Mouse (Mus musculus) left cerebral cortex, postnatal 25 days (tissue): Measurements from ENCODE around the gene Gm20547. TPM values are rescaled to one million over a fixed set of nuclear protein-coding genes. Genes with fewer than 3 reads are reported as not detected.
"Not testable (repeated sequence)": the region's sequence is repeated elsewhere in the genome, so short reads cannot be mapped to it uniquely, and the experiment has no call there.

ENCODE experiments used
- DNase-seq, 2 experiments: peaks; one replicate each; pipeline ENCODE4 v3.0.0; 2022; ENCODE audit warnings: low spot score in 2 of 2, mixed read lengths in 1 of 2
- intact Hi-C: fragments of 180-260 bp; cut with DNase I; formaldehyde crosslinking; loops from one replicate; pipeline ENCODE4 v1.15.1; 2025
- total RNA-seq, 2 experiments: library from RNA; stranded (reverse); gene quantifications; 2 replicates each; pipeline ENCODE4 v1.2.3; 2021

Gm20547 gene
- total RNA-seq, 2 experiments from 2014 or later = not detected

DNA sequence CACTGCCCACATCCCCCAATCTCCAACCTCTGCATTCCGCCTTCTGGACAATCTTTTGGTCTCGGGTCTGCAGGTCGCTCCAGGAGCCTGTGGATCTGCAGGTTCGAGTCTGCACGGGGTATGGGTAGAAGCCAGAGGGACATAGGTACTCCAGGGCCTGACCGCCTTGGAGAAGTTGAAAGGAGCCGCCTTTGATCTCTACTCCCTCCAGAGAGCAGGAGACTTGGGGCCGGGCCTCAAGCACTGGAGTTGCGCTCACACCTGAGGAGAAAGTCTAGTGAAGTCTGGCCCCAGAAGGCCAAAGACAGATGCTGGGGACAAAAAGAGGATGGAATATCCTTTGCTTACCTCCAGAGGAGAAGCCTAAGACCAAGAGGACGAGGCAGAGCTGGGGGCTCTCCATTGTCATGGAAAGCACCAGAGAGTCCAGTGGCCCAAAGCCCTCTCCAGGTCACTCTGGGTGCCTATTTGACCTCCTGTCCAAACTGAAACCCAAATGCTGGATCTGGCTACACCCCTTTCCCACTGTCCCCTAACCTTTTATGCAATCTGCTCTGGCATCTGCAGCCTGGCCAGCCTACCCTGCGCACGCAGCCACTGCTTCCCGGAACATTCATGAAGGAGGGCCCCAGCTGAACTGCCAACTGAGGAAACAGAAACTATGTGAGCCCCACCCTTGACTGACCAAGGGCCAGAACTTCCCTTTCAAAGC, 20.0 kb downstream of the Gm20547 start:
- intact Hi-C loops = no loop called here
- no peak for DNase-seq

DNA sequence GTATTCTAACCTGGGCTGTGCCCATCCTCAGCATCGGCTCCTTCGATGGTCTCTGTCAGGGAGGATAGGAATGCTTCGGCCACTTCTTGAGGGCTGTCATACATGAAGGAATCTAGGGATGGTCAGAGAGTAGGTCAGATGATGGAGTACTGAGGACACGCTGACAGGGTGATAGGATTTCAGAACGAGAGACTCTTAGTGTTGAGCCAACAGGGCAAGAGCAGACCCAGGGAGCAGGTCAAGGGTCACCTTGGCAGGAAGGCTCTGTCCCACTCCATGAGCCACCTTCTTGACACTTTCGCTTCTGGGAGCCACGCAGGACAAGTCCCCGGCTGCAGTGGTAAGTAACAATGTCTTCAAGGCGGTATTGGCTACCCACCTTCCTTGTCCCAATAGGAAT, 21.3 kb downstream of the Gm20547 start:
- intact Hi-C loops = no loop called here
- DNase-seq = no peak

DNA sequence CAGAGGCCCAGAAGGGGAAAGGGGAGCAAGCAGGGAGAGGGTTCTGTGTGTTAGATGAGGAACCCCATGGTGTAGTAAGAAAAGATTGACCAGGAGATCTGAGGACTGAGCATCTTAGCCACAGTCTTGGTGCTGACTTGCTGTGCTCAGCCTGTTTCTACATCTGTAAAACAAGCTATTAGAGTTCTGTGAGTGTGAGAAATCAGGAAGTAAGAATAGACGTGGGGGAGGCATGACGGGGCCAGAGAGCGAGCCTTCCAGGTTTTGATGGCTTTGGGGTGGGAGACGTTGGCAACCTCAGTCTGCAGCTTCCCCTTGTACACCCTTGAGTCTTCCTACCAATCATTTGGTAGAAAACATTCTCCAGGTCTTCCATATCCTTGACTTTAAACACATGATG, 23.2 kb downstream of the Gm20547 start:
- intact Hi-C loops = no loop called here

DNA sequence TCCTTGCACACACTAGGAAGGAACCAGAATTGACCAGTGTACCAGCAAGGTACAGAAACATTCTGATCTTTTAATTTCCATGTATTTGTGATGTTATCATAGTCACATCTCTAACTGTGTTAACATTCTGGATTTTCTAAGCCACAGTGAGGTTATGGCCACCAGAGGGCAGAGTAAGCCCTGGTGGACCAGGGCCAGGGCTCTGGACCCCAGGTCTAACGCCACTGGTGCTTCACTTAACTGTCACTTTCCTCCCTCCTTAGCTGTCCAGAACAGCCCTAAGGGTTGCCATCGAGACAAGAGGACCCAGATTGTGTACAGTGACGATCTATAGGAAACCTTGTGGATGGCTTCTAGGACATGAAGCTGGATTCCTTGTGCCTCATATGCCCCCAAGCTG, 26.0 kb downstream of the Gm20547 start:
- intact Hi-C loops = loop anchor here (1.0 to 2.0 kb wide), 2 partner anchors 57 to 91 kb away; no protein-coding TSS in a partner anchor
- DNase-seq = peak in 1 of 2 experiments; percentile 26

More for the DNA sequence above, 23.2 kb downstream of the Gm20547 start:
- DNase-seq = no peak

- intact Hi-C loops = loop anchor here (1.0 to 5.0 kb wide), 3 partner anchors 38 to 128 kb away; partner anchors contain the start of gene Lsm2
- DNase-seq = no peak
These were observed 27.1 kb downstream of the Gm20547 start for GRCm38 (mm10) chr17:34854761-34855160.

- intact Hi-C loops = loop anchor here (5.0 kb wide), 2 partner anchors 39 to 129 kb away; partner anchors contain the start of gene Lsm2
- DNase-seq = no peak
These were observed 28.3 kb downstream of the Gm20547 start for GRCm38 (mm10) chr17:34853511-34853910.

DNA sequence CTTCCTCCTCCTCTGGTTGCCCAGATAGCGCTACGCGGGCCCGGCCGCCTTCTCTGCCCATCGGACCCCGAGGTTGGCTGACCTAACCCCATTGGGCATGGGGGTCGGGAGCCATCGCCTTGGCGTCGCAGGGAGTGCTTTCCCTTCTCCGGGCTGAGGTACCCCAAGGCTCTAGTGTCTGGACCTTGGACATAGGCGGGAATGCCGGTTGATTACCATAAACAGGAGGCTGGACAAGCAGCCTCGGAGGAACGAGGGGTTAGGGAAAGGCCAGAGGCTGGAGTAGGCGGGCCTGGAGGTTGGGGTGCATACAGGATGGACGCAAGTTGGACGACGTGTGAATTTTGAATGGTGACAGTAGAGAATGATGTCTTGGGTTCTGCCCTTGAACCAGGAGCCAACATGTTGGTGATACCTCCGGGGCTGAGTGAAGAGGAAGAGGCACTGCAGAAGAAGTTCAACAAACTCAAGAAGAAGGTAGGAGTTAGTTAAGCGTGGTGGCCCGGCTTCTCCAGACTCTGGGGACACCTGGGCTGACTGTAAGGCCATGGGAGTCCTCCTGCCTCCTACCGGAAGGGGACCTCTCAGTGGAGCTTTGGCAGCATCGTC, 31.2 kb downstream of the Gm20547 start:
- DNase-seq = no peak
- intact Hi-C loops = loop anchor here (1.0 to 5.0 kb wide), 3 partner anchors 14 to 132 kb away; partner anchors contain the start of genes Lsm2 and Stk19

DNA sequence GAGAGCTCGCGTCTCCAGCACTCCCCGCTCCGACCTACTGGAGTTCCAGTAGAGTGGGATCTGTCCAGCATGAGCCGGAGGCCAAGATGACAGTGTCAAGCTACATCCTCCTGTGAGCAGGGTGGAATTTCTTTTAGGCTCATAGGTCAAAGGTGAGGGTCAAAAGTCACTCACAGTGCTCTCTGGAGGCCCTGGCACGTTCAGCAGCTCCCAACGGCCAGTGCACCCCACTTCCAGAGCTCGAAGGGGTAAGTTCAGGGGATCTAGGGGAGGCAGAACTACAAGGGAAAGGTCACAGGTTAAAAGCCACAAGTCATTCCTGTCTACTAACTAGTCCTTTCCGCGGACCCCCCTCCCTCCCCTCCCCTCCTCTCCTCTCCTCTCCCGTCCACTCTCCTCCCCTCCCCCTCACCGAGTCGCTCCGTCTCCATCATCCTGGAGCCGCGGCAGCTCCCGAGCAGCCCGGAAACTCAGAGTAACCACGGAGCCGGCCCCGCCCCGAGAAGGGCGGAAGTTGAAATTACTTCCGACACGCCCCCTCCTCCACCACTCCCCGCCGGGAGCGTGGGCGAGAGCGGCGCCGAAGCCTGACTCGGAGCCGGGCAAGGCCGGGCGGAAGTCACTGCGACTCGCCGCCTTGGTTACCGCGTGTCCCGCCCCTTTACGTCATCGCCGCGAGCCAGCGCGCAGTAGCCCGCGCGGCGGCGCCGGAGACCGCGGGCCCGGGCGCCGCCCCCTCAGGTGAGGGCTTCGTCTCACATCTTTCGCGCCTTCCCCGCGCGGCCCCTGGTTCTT, 31.9 kb downstream of the Gm20547 start, which contains the start of the genes Skiv2l and Nelfe:
TSS of gene Skiv2l (minus strand) at position 489 of the 795 bp plus-strand sequence.
TSS of gene Nelfe (plus strand) at position 670 of the 795 bp plus-strand sequence.
- intact Hi-C loops = loop anchor here (1.0 to 5.0 kb wide), 3 partner anchors 14 to 132 kb away; partner anchors contain the start of genes Lsm2 and Stk19
- peak; percentile 98 for DNase-seq

DNA sequence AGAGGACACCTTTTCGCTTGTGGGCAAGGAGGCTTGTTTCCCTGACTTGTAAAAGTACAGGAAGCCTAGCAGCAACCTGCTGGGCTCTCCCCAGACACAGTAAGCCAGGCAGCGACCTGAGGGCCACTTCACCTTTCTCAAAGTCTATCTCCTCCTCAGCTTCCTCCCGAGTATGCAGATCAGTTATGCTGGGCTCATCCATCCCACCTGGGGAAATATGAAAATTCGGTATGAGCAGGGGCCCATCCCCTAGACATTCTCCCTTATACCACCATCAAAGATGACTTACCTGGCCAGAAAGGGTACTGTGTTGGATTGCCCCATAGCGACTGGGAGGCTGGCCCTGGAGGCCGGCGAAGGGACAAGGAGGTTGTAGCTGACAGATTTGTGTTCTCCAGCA, 34.2 kb downstream of the Gm20547 start:
- intact Hi-C loops = no loop called here
- DNase-seq = no peak

DNA sequence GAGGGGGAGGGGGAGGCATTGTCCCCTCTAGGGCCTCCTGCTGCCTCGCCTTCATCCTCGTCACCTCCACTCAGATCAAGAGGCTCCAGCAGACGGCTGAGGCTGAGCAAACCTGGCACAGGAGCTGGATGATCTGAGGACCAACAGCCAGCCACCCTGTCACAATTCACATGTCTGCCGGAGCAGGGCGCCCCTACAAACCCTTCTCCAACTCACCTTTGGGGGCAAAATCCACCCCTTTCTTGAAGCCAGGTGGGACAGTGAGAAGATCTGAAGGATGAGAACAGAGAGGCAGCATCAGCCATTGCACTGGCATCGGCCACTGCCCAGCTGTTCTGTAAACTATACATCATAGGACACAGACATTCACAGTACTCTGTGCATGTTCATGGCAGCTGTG, 34.6 kb downstream of the Gm20547 start:
- DNase-seq = no peak
- intact Hi-C loops = no loop called here

DNA sequence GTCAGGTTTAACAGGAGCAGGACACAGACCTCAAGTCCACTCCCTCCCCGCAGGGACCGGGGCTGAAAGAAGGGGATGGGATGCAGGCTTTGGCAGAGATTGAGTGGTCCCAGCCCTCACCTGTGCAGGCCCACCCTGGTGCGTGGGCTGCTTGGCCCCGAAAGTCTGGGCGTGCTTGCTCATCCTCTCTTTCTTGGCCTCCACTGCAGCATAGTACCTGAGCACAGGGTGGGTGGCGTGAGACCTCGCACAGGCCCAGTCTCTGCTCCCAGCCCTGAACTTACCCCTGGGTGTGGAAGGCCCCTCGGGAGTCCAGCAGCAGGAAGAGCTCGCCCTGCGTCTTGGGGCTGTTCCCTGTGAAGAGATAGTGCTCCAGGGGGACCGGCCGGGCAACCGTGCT, 37.0 kb downstream of the Gm20547 start:
- intact Hi-C loops = no loop called here
- no peak for DNase-seq

DNA sequence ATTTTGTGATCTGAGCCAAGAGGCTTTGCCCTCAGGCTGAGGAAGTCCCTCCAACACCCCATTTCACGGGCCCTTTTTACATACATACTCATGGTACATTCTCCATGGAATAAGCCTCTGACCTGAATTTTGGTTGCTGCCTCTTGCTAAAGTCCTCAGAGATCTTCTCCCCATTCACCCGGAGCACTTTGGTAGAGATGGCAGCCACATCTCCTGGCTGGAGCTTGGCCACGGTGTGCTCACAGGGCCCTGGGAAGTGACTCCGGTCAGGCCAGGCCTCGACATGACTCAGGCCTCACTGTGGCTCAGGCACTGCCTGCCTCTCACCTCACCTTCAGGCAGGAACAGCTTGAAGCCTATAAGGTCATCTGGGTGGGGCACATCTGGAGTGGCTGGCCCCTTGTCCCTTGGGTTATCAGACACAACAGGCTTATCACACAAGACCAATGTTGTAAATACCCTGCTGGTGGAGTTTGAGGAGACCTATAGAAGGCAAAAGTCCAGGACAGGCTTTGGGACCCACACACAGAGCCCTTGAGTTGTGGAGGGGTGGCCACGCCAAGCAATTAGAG, 41.0 kb downstream of the Gm20547 start:
- intact Hi-C loops = no loop called here
- no peak for DNase-seq

DNA sequence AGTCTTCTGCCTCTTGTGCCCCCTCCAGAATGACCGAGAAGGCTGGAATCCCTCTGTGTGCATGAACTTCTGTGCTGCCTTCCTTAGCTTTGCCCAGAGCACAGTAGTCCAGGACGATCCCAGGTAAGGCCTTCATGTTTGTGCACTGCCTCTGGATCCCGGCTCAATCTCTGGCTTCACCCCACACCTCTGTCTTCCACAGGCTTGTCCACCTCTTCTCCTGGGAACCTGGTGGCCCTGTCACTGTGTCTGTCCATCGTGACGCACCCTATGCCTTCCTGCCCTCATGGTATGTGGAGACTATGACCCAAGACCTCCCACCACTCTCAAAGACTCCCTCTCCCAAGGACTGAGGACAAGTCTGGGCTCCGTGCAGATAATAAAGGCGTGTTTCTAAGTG, 43.1 kb downstream of the Gm20547 start:
- intact Hi-C loops = no loop called here
- no peak for DNase-seq

GRCm38 (mm10) chr17:34837464-34838324, 44.1 kb downstream of the Gm20547 start:
- DNase-seq = no peak
- intact Hi-C loops = no loop called here

GRCm38 (mm10) chr17:34836856-34837221, 45.0 kb downstream of the Gm20547 start, which contains the start of the genes Stk19 and Dxo:
TSS of gene Stk19 (minus strand) at chr17:34836945.
TSS of gene Dxo (plus strand) at chr17:34837019.
- DNase-seq = peak; percentile 99
- intact Hi-C loops = loop anchor here (1.0 kb wide), 1 partner anchor 13 kb away; the partner anchor contains the start of genes Nelfe and Skiv2l

- no peak for DNase-seq
- intact Hi-C loops = loop anchor here (1.0 kb wide), 1 partner anchor 14 kb away; the partner anchor contains the start of genes Nelfe and Skiv2l
These were observed 45.5 kb downstream of the Gm20547 start for GRCm38 (mm10) chr17:34836155-34836855.

DNA sequence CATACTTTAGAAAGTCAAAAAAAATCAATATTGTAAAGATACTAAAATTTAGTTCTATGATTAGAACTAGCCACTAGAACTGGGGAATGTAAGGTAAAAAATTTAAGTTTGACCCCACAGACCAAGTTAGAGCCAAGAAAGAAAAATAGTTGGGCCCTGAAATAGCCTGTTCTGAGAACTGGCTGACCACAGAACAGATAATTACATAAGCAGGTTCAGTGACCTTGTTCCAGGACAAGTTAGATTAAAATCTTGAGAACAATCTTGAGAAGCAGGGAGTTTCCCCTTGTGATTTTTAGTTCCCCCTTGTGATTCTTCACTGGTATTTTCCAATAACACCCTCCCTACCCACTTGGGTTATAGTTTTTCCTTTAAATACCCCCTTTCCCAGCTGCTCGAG, 51.1 kb downstream of the Gm20547 start:
- DNase-seq, intact Hi-C loops: not testable (repeated sequence)
